Mouse (Mus musculus) ES-E14 (cell line): ENCODE data around the gene Pkd2.

ENCODE experiments used
- CHD2 ChIP-seq: IDR thresholded peaks from 2 replicates; pipeline ENCODE4 v1.6.1; 2014; ENCODE audit warnings: mild to moderate bottlenecking, low read depth, low read length, inconsistent platforms
- HCFC1 ChIP-seq: IDR thresholded peaks from 2 replicates; pipeline ENCODE4 v1.6.1; 2012; ENCODE audit warnings: low read length, inconsistent platforms, borderline replicate concordance; ENCODE audit not compliant: insufficient read depth
- MAFK ChIP-seq: IDR thresholded peaks from 2 replicates; pipeline ENCODE4 v1.6.1; 2014; ENCODE audit warnings: mild to moderate bottlenecking, low read depth, low read length, inconsistent platforms; ENCODE audit not compliant: insufficient read depth
- ZC3H11A ChIP-seq: IDR thresholded peaks from 2 replicates; pipeline ENCODE4 v1.6.1; 2012; ENCODE audit warnings: low read depth, mild to moderate bottlenecking, inconsistent platforms, low read length, borderline replicate concordance
- ZNF384 ChIP-seq: IDR thresholded peaks from 2 replicates; pipeline ENCODE4 v1.6.1; 2012; ENCODE audit warnings: low read depth, low read length, inconsistent platforms

DNA sequence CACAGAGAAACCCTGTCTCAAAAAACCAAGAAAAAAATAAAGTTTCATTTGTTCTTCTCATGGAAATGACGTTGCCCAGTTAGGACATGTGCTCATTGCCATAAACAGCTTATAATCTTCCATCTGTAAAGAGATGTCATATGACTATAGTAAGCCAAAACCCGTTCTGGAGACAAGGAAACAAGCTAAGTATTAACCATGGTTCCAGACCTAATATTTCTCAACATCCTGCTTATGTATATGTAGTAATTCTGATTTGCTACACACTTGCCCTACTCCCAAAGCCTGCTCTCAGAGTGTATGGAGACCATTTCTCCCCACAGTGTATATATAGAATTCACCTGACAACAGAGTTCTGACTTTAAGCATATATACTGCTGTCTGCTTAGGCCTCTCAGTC is 37.2 kb upstream of the Pkd2 start:
- no peak for TF ChIP-seq MAFK
- TF ChIP-seq HCFC1, result no peak
- no peak for TF ChIP-seq ZC3H11A
- no peak for TF ChIP-seq ZNF384
- TF ChIP-seq CHD2, result no peak
